Mouse (Mus musculus) kidney, adult 2 months (tissue): Measurements from ENCODE around the gene Fbxl12.

Source experiments
- CTCF ChIP-seq: fragments of 200-500 bp; conservative IDR thresholded peaks from 2 replicates; pipeline ENCODE4 v1.5.1; 2011; ENCODE audit warnings: low read depth, mild to moderate bottlenecking, control low read depth, low read length, moderate library complexity, mixed read lengths; ENCODE audit not compliant: insufficient read depth, insufficient read length
- POLR2A ChIP-seq: fragments of 200-500 bp; IDR thresholded peaks from one replicate; pipeline ENCODE4 v1.6.1; 2011; ENCODE audit warnings: low read depth, low read length, control low read depth

DNA sequence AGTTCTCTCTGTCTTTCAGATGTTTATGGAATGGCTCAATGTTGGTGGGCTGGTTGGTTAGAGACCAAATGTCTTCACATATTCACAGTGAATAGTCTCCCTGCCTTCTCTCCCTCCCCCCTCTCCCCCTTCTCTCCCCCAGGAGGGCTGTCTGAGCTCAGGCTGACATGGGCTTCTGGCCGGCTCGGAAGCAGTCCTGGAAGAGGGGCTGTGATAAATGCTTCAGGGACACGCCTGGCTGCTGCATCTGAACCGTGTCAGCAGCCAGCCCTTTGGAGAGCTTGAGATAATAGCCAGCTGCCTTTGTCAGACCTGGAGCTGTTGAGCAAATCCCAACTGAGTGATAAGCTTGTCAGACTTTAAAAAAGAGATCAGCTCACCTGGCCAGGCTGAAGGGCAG, 45.3 kb upstream of the Fbxl12 start:
- TF ChIP-seq CTCF = no peak
- TF ChIP-seq POLR2A = no peak
